Mouse (Mus musculus): ENCODE results near the gene Rspo1. TPM values are rescaled to one million over a fixed set of nuclear protein-coding genes. Genes with fewer than 3 reads are reported as not detected.
A peak's percentile ranks its signal among the peaks of the same experiment; 100 is the strongest.
"Not testable (repeated sequence)": the region's sequence is repeated elsewhere in the genome, so short reads cannot be mapped to it uniquely, and the experiment has no call there.

Rspo1 gene
- 1.7 and 2.2 TPM in 2 replicates for polyA plus RNA-seq (2015; fragmentation: Nextera tagmentation; extraction: Ambion mirVana)

- no peaks in the 10 kb centered on the region for H3K9me3 ChIP-seq (replicated peaks; ENCODE audit: control insufficient read depth, low read length, poor library complexity, severe bottlenecking)
- H3K9ac ChIP-seq (ENCODE audit: low read depth, low read length) = peak within 1 kb of the TSS; percentile 45
- H3K36me3 ChIP-seq (ENCODE audit: control insufficient read depth, insufficient read depth, low read length) = no peaks in the 10 kb centered on the region
- peak within 1 kb of the TSS; percentile 53 for H3K4me2 ChIP-seq (ENCODE audit: low read length)
- H3K27ac ChIP-seq (ENCODE audit: low read length) = no peak within 1 kb of the TSS
- H3K4me3 ChIP-seq (ENCODE audit: low read depth, low read length) = peak within 1 kb of the TSS; percentile 34
- WGBS = 3% methylated on average over 44 of the region's 62 CpGs
- no peak for ATAC-seq
- H3K27me3 ChIP-seq (ENCODE audit: control insufficient read depth, insufficient read depth, low read depth, low read length) = peaks cover 57% of the 10 kb centered on the region
- H3K4me1 ChIP-seq (ENCODE audit: control insufficient read depth, insufficient read depth, low read length) = peaks cover 15% of the 10 kb centered on the region
These were observed at the start of gene Rspo1 for GRCm38 (mm10) chr4:124985671-124986602. Gene Rspo1, plus strand, starts transcription at chr4:124986430.

- Histone ChIP-seq H3K27ac (ENCODE audit: low read length) (no peak within 1 kb of the TSS), H3K36me3 (ENCODE audit: control insufficient read depth, insufficient read depth, low read length) (peaks cover 9% of the 10 kb centered on the region; the same call in 1 of the 2 replicates)
- WGBS = under 1% methylated on average over 52 of the region's 52 CpGs
These were observed 49.4 kb upstream of the Rspo1 start, which contains the start of gene 9930104L06Rik for GRCm38 (mm10) chr4:124936613-124937471. Gene 9930104L06Rik, plus strand, starts transcription at chr4:124937048.

DNA sequence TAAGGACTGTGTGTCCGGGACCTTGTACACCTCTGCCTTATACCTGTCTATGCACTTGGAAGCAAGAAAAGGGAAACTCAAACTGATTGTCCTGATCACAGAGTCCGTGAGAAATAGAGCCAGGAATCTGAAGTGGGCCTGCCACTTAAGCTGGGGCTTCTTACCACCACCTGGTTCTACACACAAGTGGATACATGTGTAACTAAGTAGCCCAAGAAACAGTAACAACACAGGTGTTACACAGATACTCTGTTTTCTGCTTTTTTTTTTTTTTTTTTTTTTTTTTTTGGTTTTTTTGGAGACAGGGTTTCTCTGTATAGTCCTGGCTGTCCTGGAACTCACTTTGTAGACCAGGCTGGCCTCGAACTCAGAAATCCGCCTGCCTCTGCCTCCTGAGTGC, 47.0 kb upstream of the Rspo1 start, which contains the start of gene Cdca8:
Gene Cdca8, minus strand, starts transcription at position 101 of the 400 bp plus-strand sequence.
- not testable (repeated sequence) for H3K27me3 ChIP-seq (ENCODE audit: control insufficient read depth, insufficient read depth, low read depth, low read length); ATAC-seq; H3K9me3 ChIP-seq (replicated peaks; ENCODE audit: control insufficient read depth, low read length, poor library complexity, severe bottlenecking); H3K4me2 ChIP-seq (ENCODE audit: low read length); H3K4me3 ChIP-seq (ENCODE audit: low read depth, low read length); H3K36me3 ChIP-seq (ENCODE audit: control insufficient read depth, insufficient read depth, low read length); H3K27ac ChIP-seq (ENCODE audit: low read length); H3K9ac ChIP-seq (ENCODE audit: low read depth, low read length)
- 96% methylated on average over 4 of the region's 4 CpGs for WGBS
- H3K4me1 ChIP-seq (ENCODE audit: control insufficient read depth, insufficient read depth, low read length) = peaks cover 18% of the 10 kb centered on the region

More at GRCm38 (mm10) chr4:124936613-124937471, 49.4 kb upstream of the Rspo1 start, which contains the start of gene 9930104L06Rik:
- Histone ChIP-seq H3K9ac (ENCODE audit: low read depth, low read length) (peak within 1 kb of the TSS; percentile 71), H3K4me3 (ENCODE audit: low read depth, low read length) (peak within 1 kb of the TSS; percentile 65), H3K4me1 (ENCODE audit: control insufficient read depth, insufficient read depth, low read length) (peaks cover 18% of the 10 kb centered on the region), H3K9me3 (replicated peaks; ENCODE audit: control insufficient read depth, low read length, poor library complexity, severe bottlenecking) (no peaks in the 10 kb centered on the region), H3K27me3 (ENCODE audit: control insufficient read depth, insufficient read depth, low read depth, low read length) (no peaks in the 10 kb centered on the region), H3K4me2 (ENCODE audit: low read length) (peak within 1 kb of the TSS; percentile 91)
- peak; percentile 99 for ATAC-seq

- Histone ChIP-seq H3K4me1 (ENCODE audit: control insufficient read depth, insufficient read depth, low read length) (peaks cover 2% of the 10 kb centered on the region), H3K4me2 (ENCODE audit: low read length) (no peak overlapping the region), H3K27me3 (ENCODE audit: control insufficient read depth, insufficient read depth, low read depth, low read length) (no peaks in the 10 kb centered on the region), H3K4me3 (ENCODE audit: low read depth, low read length) (no peak overlapping the region), H3K27ac (ENCODE audit: low read length) (no peak overlapping the region), H3K9ac (ENCODE audit: low read depth, low read length) (no peak overlapping the region), H3K9me3 (replicated peaks; ENCODE audit: control insufficient read depth, low read length, poor library complexity, severe bottlenecking) (no peaks in the 10 kb centered on the region), H3K36me3 (ENCODE audit: control insufficient read depth, insufficient read depth, low read length) (peaks cover 9% of the 10 kb centered on the region; the same call in 1 of the 2 replicates)
- WGBS = 11% methylated on average over 4 of the region's 4 CpGs
- no peak for ATAC-seq
These were observed 43.2 kb upstream of the Rspo1 start for GRCm38 (mm10) chr4:124943022-124943421.

DNA sequence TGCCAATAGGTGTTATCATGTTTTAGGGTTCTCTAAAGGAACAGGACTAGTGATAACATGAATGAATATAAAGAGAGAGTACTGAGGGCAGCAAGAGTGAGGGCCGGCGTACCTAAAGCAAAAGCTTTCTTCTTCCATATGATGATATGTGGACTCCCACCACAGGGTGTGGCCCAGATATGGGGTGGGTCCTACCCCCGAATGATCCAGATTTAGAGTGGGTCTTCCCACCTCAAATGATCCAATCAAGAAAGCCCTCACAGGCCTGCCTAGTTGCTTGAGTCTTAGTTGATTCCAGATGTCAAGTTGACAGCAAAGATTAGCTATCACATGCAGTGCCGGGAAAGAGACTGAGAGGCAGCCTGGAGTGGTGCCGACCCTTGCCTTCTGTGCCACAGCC, 42.4 kb upstream of the Rspo1 start:
- no peak for ATAC-seq
- H3K27ac ChIP-seq (ENCODE audit: low read length) = no peak overlapping the region
- no peaks in the 10 kb centered on the region for H3K4me1 ChIP-seq (ENCODE audit: control insufficient read depth, insufficient read depth, low read length)
- H3K9ac ChIP-seq (ENCODE audit: low read depth, low read length) = no peak overlapping the region
- H3K9me3 ChIP-seq (replicated peaks; ENCODE audit: control insufficient read depth, low read length, poor library complexity, severe bottlenecking) = no peaks in the 10 kb centered on the region
- H3K36me3 ChIP-seq (ENCODE audit: control insufficient read depth, insufficient read depth, low read length) = 0 out of 2 replicates have a peak, but pooled peaks cover 5% of the 10 kb centered on the region
- WGBS = 82% methylated on average over 5 of the region's 5 CpGs
- H3K4me3 ChIP-seq (ENCODE audit: low read depth, low read length) = no peak overlapping the region
- no peak overlapping the region for H3K4me2 ChIP-seq (ENCODE audit: low read length)
- no peaks in the 10 kb centered on the region for H3K27me3 ChIP-seq (ENCODE audit: control insufficient read depth, insufficient read depth, low read depth, low read length)

- no peak overlapping the region for H3K27ac ChIP-seq (ENCODE audit: low read length)
- H3K36me3 ChIP-seq (ENCODE audit: control insufficient read depth, insufficient read depth, low read length) = 0 out of 2 replicates have a peak, but pooled peaks cover 2% of the 10 kb centered on the region
- no peaks in the 10 kb centered on the region for H3K9me3 ChIP-seq (replicated peaks; ENCODE audit: control insufficient read depth, low read length, poor library complexity, severe bottlenecking)
- no peaks in the 10 kb centered on the region for H3K4me1 ChIP-seq (ENCODE audit: control insufficient read depth, insufficient read depth, low read length)
- no peak overlapping the region for H3K4me2 ChIP-seq (ENCODE audit: low read length)
- H3K9ac ChIP-seq (ENCODE audit: low read depth, low read length) = no peak overlapping the region
- no peaks in the 10 kb centered on the region for H3K27me3 ChIP-seq (ENCODE audit: control insufficient read depth, insufficient read depth, low read depth, low read length)
- no peak overlapping the region for H3K4me3 ChIP-seq (ENCODE audit: low read depth, low read length)
- no peak for ATAC-seq
- WGBS = 52% methylated on average over 2 of the region's 2 CpGs
These were observed 41.3 kb upstream of the Rspo1 start for GRCm38 (mm10) chr4:124944961-124945360.

GRCm38 (mm10) chr4:124949488-124949887, 36.7 kb upstream of the Rspo1 start:
- H3K27me3 ChIP-seq (ENCODE audit: control insufficient read depth, insufficient read depth, low read depth, low read length) = no peaks in the 10 kb centered on the region
- no peaks in the 10 kb centered on the region for H3K36me3 ChIP-seq (ENCODE audit: control insufficient read depth, insufficient read depth, low read length)
- no peak overlapping the region for H3K9ac ChIP-seq (ENCODE audit: low read depth, low read length)
- no peaks in the 10 kb centered on the region for H3K9me3 ChIP-seq (replicated peaks; ENCODE audit: control insufficient read depth, low read length, poor library complexity, severe bottlenecking)
- 79% methylated on average over 3 of the region's 3 CpGs for WGBS
- no peak overlapping the region for H3K27ac ChIP-seq (ENCODE audit: low read length)
- H3K4me3 ChIP-seq (ENCODE audit: low read depth, low read length) = no peak overlapping the region
- H3K4me2 ChIP-seq (ENCODE audit: low read length) = no peak overlapping the region
- no peaks in the 10 kb centered on the region for H3K4me1 ChIP-seq (ENCODE audit: control insufficient read depth, insufficient read depth, low read length)
- ATAC-seq = no peak

DNA sequence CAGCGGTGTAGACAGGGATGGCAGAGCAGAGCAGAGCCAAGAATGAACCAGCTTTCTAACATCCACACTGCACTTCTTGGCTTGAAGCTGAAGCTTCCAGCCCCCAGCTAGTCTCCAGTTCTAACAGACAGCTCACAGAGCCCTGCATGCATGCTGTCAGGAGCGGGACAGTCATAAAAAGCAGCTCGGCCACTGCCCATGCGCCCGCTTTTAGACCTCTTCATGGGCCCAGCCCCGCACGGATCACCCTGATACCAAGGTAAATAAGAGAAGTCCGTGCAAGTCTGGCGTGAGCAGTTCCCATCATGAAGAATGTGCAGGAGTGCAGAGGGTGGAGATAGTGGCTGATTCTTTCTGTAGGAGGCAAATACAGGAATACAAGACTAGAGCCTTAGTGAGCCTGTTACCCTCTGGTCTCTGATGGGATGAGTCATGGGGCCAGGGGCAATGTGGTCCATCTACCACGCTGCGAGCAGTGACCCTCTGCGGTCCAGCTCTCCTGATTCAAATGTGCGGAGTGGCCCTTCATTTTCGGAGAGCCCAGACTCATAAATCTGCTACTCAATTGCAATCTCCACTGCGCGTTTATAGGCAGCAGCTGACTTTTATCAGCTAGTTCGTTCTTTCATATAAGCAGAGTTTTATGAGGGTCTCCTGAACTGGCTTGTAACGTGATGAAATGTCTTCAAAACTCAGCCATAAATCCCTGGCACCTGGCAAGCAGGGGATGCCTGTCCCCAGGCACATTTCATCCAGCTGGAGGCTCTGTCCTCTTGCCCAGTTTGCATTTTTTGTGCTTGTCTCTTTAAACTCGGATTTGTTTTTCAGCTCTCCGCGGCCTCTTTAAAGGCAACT, 35.8 kb upstream of the Rspo1 start:
- no peak overlapping the region for H3K27ac ChIP-seq (ENCODE audit: low read length)
- H3K4me1 ChIP-seq (ENCODE audit: control insufficient read depth, insufficient read depth, low read length) = no peaks in the 10 kb centered on the region
- no peaks in the 10 kb centered on the region for H3K36me3 ChIP-seq (ENCODE audit: control insufficient read depth, insufficient read depth, low read length)
- H3K9ac ChIP-seq (ENCODE audit: low read depth, low read length) = no peak overlapping the region
- ATAC-seq = no peak
- H3K4me3 ChIP-seq (ENCODE audit: low read depth, low read length) = no peak overlapping the region
- 85% methylated on average over 21 of the region's 21 CpGs for WGBS
- no peak overlapping the region for H3K4me2 ChIP-seq (ENCODE audit: low read length)
- H3K9me3 ChIP-seq (replicated peaks; ENCODE audit: control insufficient read depth, low read length, poor library complexity, severe bottlenecking) = no peaks in the 10 kb centered on the region
- no peaks in the 10 kb centered on the region for H3K27me3 ChIP-seq (ENCODE audit: control insufficient read depth, insufficient read depth, low read depth, low read length)
